Mouse (Mus musculus) embryonic fibroblast, embryonic 13.5 days (primary cell): ENCODE measurements at regions not wholly inside any gene's neighbourhood (a gene's known extent, or its start where the extent isn't known, plus 50 kb on each side); places are given as distances from the start of the nearest gene placed in this dataset.

Experiments used
- CTCF ChIP-seq: IDR thresholded peaks from 2 replicates; pipeline ENCODE4 v1.5.1; 2011; ENCODE audit warnings: mild to moderate bottlenecking, control low read depth, low read length, moderate library complexity, borderline replicate concordance; ENCODE audit not compliant: insufficient read depth
- POLR2A ChIP-seq: IDR thresholded peaks from 2 replicates; pipeline ENCODE4 v1.6.1; 2011; ENCODE audit warnings: low read depth, mild to moderate bottlenecking, control low read depth, low read length, moderate library complexity

DNA sequence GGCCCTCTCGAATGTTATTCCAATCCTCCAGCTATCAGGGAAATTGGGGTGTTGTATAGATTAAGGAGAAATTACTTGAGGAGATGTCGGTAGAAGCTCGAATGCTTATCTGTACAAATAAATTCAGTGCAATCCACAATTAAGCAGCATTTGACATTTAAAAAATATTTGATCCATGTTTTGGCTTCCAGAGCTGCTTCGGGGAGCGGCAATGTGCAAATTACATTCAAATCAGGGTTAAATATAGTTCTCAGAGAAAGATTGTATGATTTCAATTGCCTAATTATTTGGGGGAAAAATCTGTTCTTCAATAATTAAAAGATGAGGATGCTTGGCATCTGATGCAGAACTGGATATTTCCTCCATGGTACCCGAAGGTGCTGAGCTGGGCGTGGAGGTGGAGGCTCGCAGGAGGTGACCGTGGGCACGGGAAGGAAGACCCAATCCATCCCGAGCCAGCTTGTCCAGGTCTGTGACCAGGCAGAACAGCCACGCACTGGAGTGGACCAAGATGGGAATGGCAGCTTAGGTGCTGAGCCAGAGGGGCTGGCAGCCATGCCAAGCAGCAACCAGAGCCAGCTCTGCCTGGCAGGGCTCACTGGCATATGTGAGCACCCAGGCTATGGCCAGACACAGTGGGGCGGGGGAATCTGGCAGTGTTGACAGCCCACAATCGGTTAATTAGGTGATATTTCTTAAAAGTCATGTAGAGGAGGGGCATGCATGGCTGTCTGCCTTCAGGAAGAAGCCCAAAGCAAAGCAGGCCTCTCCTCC lies 117.5 kb downstream of the Kif26a start:
- TF ChIP-seq CTCF = no peak
- no peak for TF ChIP-seq POLR2A
